Mouse (Mus musculus): ENCODE data around the gene Mael. TPM values are rescaled to one million over a fixed set of nuclear protein-coding genes. Genes with fewer than 3 reads are reported as not detected.

Mael gene
- polyA plus RNA-seq, 1 experiment from 2014 or later, result not detected

GRCm38 (mm10) chr1:166204171-166204570, 34.4 kb downstream of the Mael start:
- no peak for ATAC-seq (ENCODE audit: insufficient number of reproducible peaks, insufficient read depth, low FRiP score, low TSS enrichment, low read depth)
- WGBS, result 30% methylated on average over 5 of the region's 5 CpGs

GRCm38 (mm10) chr1:166189821-166190220, 48.7 kb downstream of the Mael start:
- Histone ChIP-seq H3K4me1 (no peaks in the 10 kb centered on the region), H3K27ac (no peak overlapping the region), H3K9me3 (no peaks in the 10 kb centered on the region), H3K36me3 (no peaks in the 10 kb centered on the region), H3K27me3 (no peaks in the 10 kb centered on the region), H3K9ac (no peak overlapping the region), H3K4me3 (no peak overlapping the region), H3K4me2 (no peak overlapping the region)
- WGBS, result 82% methylated on average over 4 of the region's 4 CpGs
- no peak for ATAC-seq (ENCODE audit: insufficient number of reproducible peaks, insufficient read depth, low FRiP score, low TSS enrichment, low read depth)

More at GRCm38 (mm10) chr1:166204171-166204570, 34.4 kb downstream of the Mael start:
- no peak overlapping the region for H3K4me3 ChIP-seq
- no peaks in the 10 kb centered on the region for H3K9me3 ChIP-seq
- no peak overlapping the region for H3K4me2 ChIP-seq
- H3K4me1 ChIP-seq, result no peaks in the 10 kb centered on the region
- no peaks in the 10 kb centered on the region for H3K27me3 ChIP-seq
- no peak overlapping the region for H3K27ac ChIP-seq
- H3K36me3 ChIP-seq, result no peaks in the 10 kb centered on the region
- no peak overlapping the region for H3K9ac ChIP-seq

GRCm38 (mm10) chr1:166185357-166185756, 53.2 kb downstream of the Mael start:
- H3K27ac ChIP-seq, result no peak overlapping the region
- no peaks in the 10 kb centered on the region for H3K4me1 ChIP-seq
- no peaks in the 10 kb centered on the region for H3K36me3 ChIP-seq
- no peak overlapping the region for H3K4me2 ChIP-seq
- H3K4me3 ChIP-seq, result no peak overlapping the region
- no peaks in the 10 kb centered on the region for H3K27me3 ChIP-seq
- no peaks in the 10 kb centered on the region for H3K9me3 ChIP-seq
- ATAC-seq (ENCODE audit: insufficient number of reproducible peaks, insufficient read depth, low FRiP score, low TSS enrichment, low read depth), result no peak
- H3K9ac ChIP-seq, result no peak overlapping the region
- 89% methylated on average over 5 of the region's 5 CpGs for WGBS

- no peaks in the 10 kb centered on the region for H3K9me3 ChIP-seq
- no peak overlapping the region for H3K27ac ChIP-seq
- ATAC-seq (ENCODE audit: insufficient number of reproducible peaks, insufficient read depth, low FRiP score, low TSS enrichment, low read depth), result no peak
- WGBS, result 78% methylated on average over 22 of the region's 22 CpGs
- H3K27me3 ChIP-seq, result no peaks in the 10 kb centered on the region
- no peaks in the 10 kb centered on the region for H3K4me1 ChIP-seq
- H3K4me2 ChIP-seq, result no peak overlapping the region
- H3K4me3 ChIP-seq, result no peak overlapping the region
- H3K9ac ChIP-seq, result no peak overlapping the region
- no peaks in the 10 kb centered on the region for H3K36me3 ChIP-seq
Observed at GRCm38 (mm10) chr1:166184391-166185229, 53.9 kb downstream of the Mael start.

- WGBS, result 58% methylated on average over 10 of the region's 10 CpGs
- H3K36me3 ChIP-seq, result no peaks in the 10 kb centered on the region
- ATAC-seq (ENCODE audit: insufficient number of reproducible peaks, insufficient read depth, low FRiP score, low TSS enrichment, low read depth), result no peak
Observed at GRCm38 (mm10) chr1:166182952-166183627, 55.5 kb downstream of the Mael start.

GRCm38 (mm10) chr1:166181510-166181909, 57.0 kb downstream of the Mael start:
- no peaks in the 10 kb centered on the region for H3K36me3 ChIP-seq
- no peak overlapping the region for H3K4me3 ChIP-seq
- no peaks in the 10 kb centered on the region for H3K4me1 ChIP-seq
- H3K4me2 ChIP-seq, result no peak overlapping the region
- H3K27ac ChIP-seq, result no peak overlapping the region
- no peak overlapping the region for H3K9ac ChIP-seq
- ATAC-seq (ENCODE audit: insufficient number of reproducible peaks, insufficient read depth, low FRiP score, low TSS enrichment, low read depth), result no peak
- WGBS, result 91% methylated on average over 7 of the region's 7 CpGs
- H3K9me3 ChIP-seq, result no peaks in the 10 kb centered on the region
- H3K27me3 ChIP-seq, result no peaks in the 10 kb centered on the region

More at GRCm38 (mm10) chr1:166182952-166183627, 55.5 kb downstream of the Mael start:
- Histone ChIP-seq H3K4me2 (no peak overlapping the region), H3K9me3 (no peaks in the 10 kb centered on the region), H3K4me1 (no peaks in the 10 kb centered on the region), H3K27ac (no peak overlapping the region), H3K9ac (no peak overlapping the region), H3K27me3 (no peaks in the 10 kb centered on the region), H3K4me3 (no peak overlapping the region)

- WGBS, result 69% methylated on average over 9 of the region's 9 CpGs
- ATAC-seq (ENCODE audit: insufficient number of reproducible peaks, insufficient read depth, low FRiP score, low TSS enrichment, low read depth), result no peak
- H3K27me3 ChIP-seq, result no peaks in the 10 kb centered on the region
- H3K4me3 ChIP-seq, result no peak overlapping the region
- H3K4me1 ChIP-seq, result no peaks in the 10 kb centered on the region
- H3K9ac ChIP-seq, result no peak overlapping the region
- no peaks in the 10 kb centered on the region for H3K9me3 ChIP-seq
- no peaks in the 10 kb centered on the region for H3K36me3 ChIP-seq
- H3K4me2 ChIP-seq, result no peak overlapping the region
- no peak overlapping the region for H3K27ac ChIP-seq
Observed at GRCm38 (mm10) chr1:166173621-166174020, 64.9 kb downstream of the Mael start.

- ATAC-seq (ENCODE audit: insufficient number of reproducible peaks, insufficient read depth, low FRiP score, low TSS enrichment, low read depth), result no peak
- H3K4me1 ChIP-seq, result no peaks in the 10 kb centered on the region
- no peaks in the 10 kb centered on the region for H3K9me3 ChIP-seq
- H3K27me3 ChIP-seq, result no peaks in the 10 kb centered on the region
- H3K9ac ChIP-seq, result no peak overlapping the region
- H3K27ac ChIP-seq, result no peak overlapping the region
- no peak overlapping the region for H3K4me2 ChIP-seq
- H3K36me3 ChIP-seq, result no peaks in the 10 kb centered on the region
- WGBS, result 83% methylated on average over 3 of the region's 3 CpGs
- no peak overlapping the region for H3K4me3 ChIP-seq
Observed at GRCm38 (mm10) chr1:166172992-166173391, 65.6 kb downstream of the Mael start.

GRCm38 (mm10) chr1:166170852-166171251, 67.7 kb downstream of the Mael start:
- Histone ChIP-seq H3K9me3 (no peaks in the 10 kb centered on the region), H3K36me3 (no peaks in the 10 kb centered on the region), H3K9ac (no peak overlapping the region), H3K4me3 (no peak overlapping the region), H3K27ac (no peak overlapping the region), H3K4me1 (no peaks in the 10 kb centered on the region), H3K27me3 (no peaks in the 10 kb centered on the region), H3K4me2 (no peak overlapping the region)
- no peak for ATAC-seq (ENCODE audit: insufficient number of reproducible peaks, insufficient read depth, low FRiP score, low TSS enrichment, low read depth)
- 89% methylated on average over 12 of the region's 12 CpGs for WGBS

- whole genome bisulfite sequencing, result 92% methylated on average over 7 of the region's 7 CpGs
- no peaks in the 10 kb centered on the region for H3K9me3 ChIP-seq
- no peak overlapping the region for H3K4me3 ChIP-seq
- no peaks in the 10 kb centered on the region for H3K4me1 ChIP-seq
- no peaks in the 10 kb centered on the region for H3K27me3 ChIP-seq
- no peak overlapping the region for H3K4me2 ChIP-seq
- ATAC-seq (ENCODE audit: insufficient number of reproducible peaks, insufficient read depth, low FRiP score, low TSS enrichment, low read depth), result no peak
- H3K9ac ChIP-seq, result no peak overlapping the region
- no peaks in the 10 kb centered on the region for H3K36me3 ChIP-seq
- H3K27ac ChIP-seq, result no peak overlapping the region
Observed at GRCm38 (mm10) chr1:166169713-166170112, 68.8 kb downstream of the Mael start.

GRCm38 (mm10) chr1:166168017-166168416, 70.5 kb downstream of the Mael start:
- H3K9ac ChIP-seq, result no peak overlapping the region
- 90% methylated on average over 7 of the region's 7 CpGs for WGBS

GRCm38 (mm10) chr1:166167405-166167804, 71.1 kb downstream of the Mael start:
- H3K27me3 ChIP-seq, result peaks cover 5% of the 10 kb centered on the region; the same call in 1 of the 2 replicates
- no peak overlapping the region for H3K27ac ChIP-seq
- H3K4me3 ChIP-seq, result no peak overlapping the region
- H3K36me3 ChIP-seq, result no peaks in the 10 kb centered on the region
- H3K9me3 ChIP-seq, result no peaks in the 10 kb centered on the region
- no peaks in the 10 kb centered on the region for H3K4me1 ChIP-seq
- ATAC-seq (ENCODE audit: insufficient number of reproducible peaks, insufficient read depth, low FRiP score, low TSS enrichment, low read depth), result no peak
- no peak overlapping the region for H3K9ac ChIP-seq
- H3K4me2 ChIP-seq, result no peak overlapping the region
- WGBS, result 70% methylated on average over 4 of the region's 4 CpGs

More at GRCm38 (mm10) chr1:166168017-166168416, 70.5 kb downstream of the Mael start:
- Histone ChIP-seq H3K36me3 (no peaks in the 10 kb centered on the region), H3K9me3 (no peaks in the 10 kb centered on the region), H3K27ac (no peak overlapping the region), H3K4me2 (no peak overlapping the region), H3K4me1 (no peaks in the 10 kb centered on the region), H3K4me3 (no peak overlapping the region), H3K27me3 (peaks cover 5% of the 10 kb centered on the region; the same call in 1 of the 2 replicates)
- no peak for ATAC-seq (ENCODE audit: insufficient number of reproducible peaks, insufficient read depth, low FRiP score, low TSS enrichment, low read depth)

All from embryonic facial prominence, embryonic 13.5 days (tissue).